In genomic region chr6:48440306-48441014, GRCm38 (mm10) we compare ENCODE assay signal across 13 mouse cellular contexts. TPM values are rescaled to one million over a fixed set of nuclear protein-coding genes. Genes with fewer than 3 reads are reported as not detected.
DNase-seq lines count a peak whose midpoint lies in the region; ATAC-seq and TF ChIP-seq lines count a peak whose summit lies in the region.
"Had no signal": no experiment of that assay in that cellular context is flagged by ENCODE, and none has a peak within 500 bp of the region (broad histone marks: within the 10 kb centered on the region; RNA-seq: fewer than 3 reads in every experiment).

No protein-coding gene starts in this region.

- no peak overlapping the region; the same call in 1 of the 2 replicates for H3K4me3 ChIP-seq in forebrain, embryonic 10.5 days
- H3K4me3 ChIP-seq in forebrain, embryonic 13.5 days, result no peak overlapping the region
- H3K4me3 ChIP-seq in limb, embryonic 15.5 days, result no peak overlapping the region
- H3K4me3 ChIP-seq in lung, adult 2 months (replicated peaks; ENCODE audit: extremely low read depth, low read depth, low read length), result no peak overlapping the region

- no peak overlapping the region for H3K9ac ChIP-seq in forebrain, embryonic 13.5 days
- no peak overlapping the region for H3K9ac ChIP-seq in limb, embryonic 15.5 days
- H3K9ac ChIP-seq: forebrain, postnatal 0 days; hindbrain, embryonic 14.5 days had no signal

- H3K27ac ChIP-seq in forebrain, embryonic 10.5 days, result peak overlapping the region; percentile 45; the same call in 1 of the 2 replicates
- H3K27ac ChIP-seq in forebrain, embryonic 13.5 days, result no peak overlapping the region
- H3K27ac ChIP-seq in limb, embryonic 15.5 days, result peak overlapping the region; percentile 6; the same call in 1 of the 2 replicates
- H3K27ac ChIP-seq: hindbrain, embryonic 14.5 days had no signal

- WGBS in forebrain, embryonic 10.5 days, result 37% methylated on average over 14 of the region's 14 CpGs
- WGBS in forebrain, embryonic 13.5 days, result 37% methylated on average over 14 of the region's 14 CpGs
- 36% methylated on average over 14 of the region's 14 CpGs for WGBS in limb, embryonic 15.5 days
- 66% methylated on average over 14 of the region's 14 CpGs for WGBS in lung, adult 2 months

- H3K4me1 ChIP-seq in forebrain, embryonic 10.5 days, result peaks cover 69% of the 10 kb centered on the region
- peaks cover 40% of the 10 kb centered on the region for H3K4me1 ChIP-seq in forebrain, embryonic 13.5 days
- peaks cover 54% of the 10 kb centered on the region for H3K4me1 ChIP-seq in limb, embryonic 15.5 days
- no peaks in the 10 kb centered on the region for H3K4me1 ChIP-seq in lung, adult 2 months (ENCODE audit: control insufficient read depth, insufficient read depth, low read length)

- peaks cover 12% of the 10 kb centered on the region; the same call in 1 of the 2 replicates for H3K9me3 ChIP-seq in forebrain, embryonic 10.5 days
- no peaks in the 10 kb centered on the region for H3K9me3 ChIP-seq in forebrain, embryonic 13.5 days (replicated peaks)
- no peaks in the 10 kb centered on the region for H3K9me3 ChIP-seq in limb, embryonic 15.5 days

- TF ChIP-seq CTCF in lung, adult 2 months (IDR thresholded peaks at IDR 0.05; ENCODE audit: insufficient read depth, low read length), result no peak

- peaks cover 53% of the 10 kb centered on the region for H3K36me3 ChIP-seq in forebrain, embryonic 10.5 days (replicated peaks)
- H3K36me3 ChIP-seq in forebrain, embryonic 13.5 days (ENCODE audit: poor library complexity, severe bottlenecking), result peaks cover 42% of the 10 kb centered on the region
- H3K36me3 ChIP-seq in limb, embryonic 15.5 days, result peaks cover 46% of the 10 kb centered on the region

- ATAC-seq in forebrain, embryonic 13.5 days, result no peak
- no peak for ATAC-seq in limb, embryonic 15.5 days (ENCODE audit: insufficient number of reproducible peaks, low FRiP score, low TSS enrichment, low read depth)
- ATAC-seq: forebrain, postnatal 0 days had no signal

- H3K27me3 ChIP-seq in forebrain, embryonic 10.5 days (ENCODE audit: poor library complexity, severe bottlenecking), result peaks cover 64% of the 10 kb centered on the region
- H3K27me3 ChIP-seq in forebrain, embryonic 13.5 days, result peaks cover 32% of the 10 kb centered on the region
- peaks cover 18% of the 10 kb centered on the region for H3K27me3 ChIP-seq in limb, embryonic 15.5 days

- H3K4me2 ChIP-seq in forebrain, embryonic 13.5 days, result no peak overlapping the region
- no peak overlapping the region for H3K4me2 ChIP-seq in limb, embryonic 15.5 days
- H3K4me2 ChIP-seq: hindbrain, embryonic 14.5 days had no signal

- no peak for DNase-seq in forebrain, embryonic 10.5 days (ENCODE audit: extremely low spot score, low spot score)
- peak; percentile 46 for DNase-seq in retina, postnatal 1 day
- DNase-seq in retina, embryonic 14.5 days (ENCODE audit: low spot score), result no peak
- peak; percentile 35 for DNase-seq in induced T-regulatory cell, adult 2 months (ENCODE audit: low read depth)
- DNase-seq in lung, adult 2 months, result no peak
- no peak for DNase-seq in gastrocnemius, postnatal 10 days
- DNase-seq: cerebellum, postnatal 25 days; forebrain, postnatal 0 days; layer of hippocampus, adult 9-11 months; thymus, adult 2 months had no signal

- TF ChIP-seq POLR2A in lung, adult 2 months (IDR thresholded peaks at IDR 0.05; ENCODE audit: borderline replicate concordance, extremely low read depth, low read depth, low read length), result no peak

RNA-seq across cellular contexts. Expression of gene Zfp467, which starts 5.2 kb away (rescaled TPM):
- 12.9 and 13.1 TPM in 2 replicates for polyA plus RNA-seq in forebrain, embryonic 10.5 days (2016; fragmentation: Nextera tagmentation; extraction: Ambion mirVana)
- polyA plus RNA-seq in forebrain, embryonic 13.5 days (2015; fragmentation: Nextera tagmentation; extraction: Ambion mirVana), result 23.9 and 25.6 TPM in 2 replicates
- polyA plus RNA-seq in limb, embryonic 15.5 days (2015; fragmentation: Nextera tagmentation; extraction: Ambion mirVana), result 23.6 and 25.4 TPM in 2 replicates
- polyA plus RNA-seq in lung, adult 2 months (2012; rRNA removed), result 42.1 and 51.4 TPM in 2 replicates
- 10 to 100 TPM; 17.6 to 20.1 TPM for total RNA-seq in gastrocnemius, postnatal 10 days (2021)

RNA-seq across cellular contexts. Expression of gene Sspo, which starts 7.6 kb away (rescaled TPM):
- 0.15 and 0.19 TPM in 2 replicates for polyA plus RNA-seq in forebrain, embryonic 10.5 days (2016; fragmentation: Nextera tagmentation; extraction: Ambion mirVana)
- polyA plus RNA-seq in forebrain, embryonic 13.5 days (2015; fragmentation: Nextera tagmentation; extraction: Ambion mirVana), result 0.24 and 0.25 TPM in 2 replicates
- 0.25 and 0.31 TPM in 2 replicates for polyA plus RNA-seq in limb, embryonic 15.5 days (2015; fragmentation: Nextera tagmentation; extraction: Ambion mirVana)
- polyA plus RNA-seq in lung, adult 2 months (2012; rRNA removed), result 3.2 and 3.4 TPM in 2 replicates
- under 1 TPM; 0.16 to 0.27 TPM for total RNA-seq in gastrocnemius, postnatal 10 days (2021)

RNA-seq across cellular contexts. Expression of gene Krba1, which starts 45.1 kb away (rescaled TPM):
- polyA plus RNA-seq in forebrain, embryonic 10.5 days (2016; fragmentation: Nextera tagmentation; extraction: Ambion mirVana), result 23.7 and 24.5 TPM in 2 replicates
- polyA plus RNA-seq in forebrain, embryonic 13.5 days (2015; fragmentation: Nextera tagmentation; extraction: Ambion mirVana), result 21.1 and 25.4 TPM in 2 replicates
- polyA plus RNA-seq in limb, embryonic 15.5 days (2015; fragmentation: Nextera tagmentation; extraction: Ambion mirVana), result 17.5 and 20.8 TPM in 2 replicates
- polyA plus RNA-seq in lung, adult 2 months (2012; rRNA removed), result 15.5 and 20.8 TPM in 2 replicates
- 10 to 100 TPM; 12.3 to 16.1 TPM for total RNA-seq in gastrocnemius, postnatal 10 days (2021)

Comparison
In these comparisons a context has a peak if more than half of its experiments do, and no peak if none do; other contexts are left out.
1. DNase-seq: peak in retina, postnatal 1 day (single experiment) and induced T-regulatory cell, adult 2 months (single experiment); none in forebrain, embryonic 10.5 days (single experiment), retina, embryonic 14.5 days (single experiment), lung, adult 2 months (single experiment) and gastrocnemius, postnatal 10 days (single experiment).